Mouse (Mus musculus): ENCODE results near the gene Msmp. TPM values are rescaled to one million over a fixed set of nuclear protein-coding genes. Genes with fewer than 3 reads are reported as not detected.

Gene Msmp
- polyA plus RNA-seq, 1 experiment: 0.23 TPM

DNA sequence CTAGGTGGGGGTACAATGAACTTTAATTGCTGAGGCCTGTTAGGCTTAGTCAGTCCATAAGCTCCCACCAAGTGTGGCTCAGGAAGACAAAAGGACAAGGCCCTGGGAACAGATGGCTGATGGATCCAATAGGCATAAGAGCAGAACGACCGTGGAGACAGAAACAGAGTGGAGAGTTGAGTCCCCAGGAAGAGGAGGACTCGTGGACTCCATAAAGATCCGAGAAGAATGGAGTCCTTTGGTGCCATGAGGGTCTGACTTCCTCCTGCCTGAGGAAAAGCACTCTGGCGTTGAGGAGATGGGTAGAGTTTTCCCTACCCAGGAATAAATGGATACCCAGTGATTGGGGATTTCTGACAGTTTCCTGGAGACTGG is 46.4 kb upstream of the Msmp start:
- Histone ChIP-seq H3K36me3 (ENCODE audit: control insufficient read depth, insufficient read depth, low read length) (no peaks in the 10 kb centered on the region), H3K4me3 (ENCODE audit: extremely low read depth, insufficient read depth, insufficient read length) (no peak overlapping the region), H3K4me1 (ENCODE audit: control insufficient read depth, insufficient read depth, insufficient read length) (no peaks in the 10 kb centered on the region; the same call in 1 of the 2 replicates), H3K27ac (ENCODE audit: insufficient read depth, low read length) (no peak overlapping the region), H3K27me3 (ENCODE audit: control insufficient read depth, insufficient read depth, low read length) (peaks cover 7% of the 10 kb centered on the region)
- 55% methylated on average over 5 of the region's 5 CpGs for WGBS
- no peak for TF ChIP-seq POLR2A (IDR thresholded peaks at IDR 0.05; ENCODE audit: low read depth, low read length)
- no peak for DNase-seq (ENCODE audit: low read depth in 1 of 2, low spot score in 2 of 2)

- TF ChIP-seq POLR2A (IDR thresholded peaks at IDR 0.05; ENCODE audit: low read depth, low read length) (no peak), CTCF (IDR thresholded peaks at IDR 0.05; ENCODE audit: extremely low read depth, insufficient read depth, insufficient read length, insufficient replicate concordance) (peak; percentile 60; the same call in 1 of the 2 replicates)
- no peaks in the 10 kb centered on the region for H3K36me3 ChIP-seq (ENCODE audit: control insufficient read depth, insufficient read depth, low read length)
- peak; percentile 42 to 65 for DNase-seq (ENCODE audit: low read depth in 1 of 2, low spot score in 2 of 2)
- WGBS: 11% methylated on average over 5 of the region's 5 CpGs
- H3K4me1 ChIP-seq (ENCODE audit: control insufficient read depth, insufficient read depth, insufficient read length): no peaks in the 10 kb centered on the region; the same call in 1 of the 2 replicates
- no peak overlapping the region for H3K4me3 ChIP-seq (ENCODE audit: extremely low read depth, insufficient read depth, insufficient read length)
- H3K27me3 ChIP-seq (ENCODE audit: control insufficient read depth, insufficient read depth, low read length): peaks cover 7% of the 10 kb centered on the region
- no peak overlapping the region for H3K27ac ChIP-seq (ENCODE audit: insufficient read depth, low read length)
Observed at GRCm38 (mm10) chr4:43630030-43630581, 45.8 kb upstream of the Msmp start.

DNA sequence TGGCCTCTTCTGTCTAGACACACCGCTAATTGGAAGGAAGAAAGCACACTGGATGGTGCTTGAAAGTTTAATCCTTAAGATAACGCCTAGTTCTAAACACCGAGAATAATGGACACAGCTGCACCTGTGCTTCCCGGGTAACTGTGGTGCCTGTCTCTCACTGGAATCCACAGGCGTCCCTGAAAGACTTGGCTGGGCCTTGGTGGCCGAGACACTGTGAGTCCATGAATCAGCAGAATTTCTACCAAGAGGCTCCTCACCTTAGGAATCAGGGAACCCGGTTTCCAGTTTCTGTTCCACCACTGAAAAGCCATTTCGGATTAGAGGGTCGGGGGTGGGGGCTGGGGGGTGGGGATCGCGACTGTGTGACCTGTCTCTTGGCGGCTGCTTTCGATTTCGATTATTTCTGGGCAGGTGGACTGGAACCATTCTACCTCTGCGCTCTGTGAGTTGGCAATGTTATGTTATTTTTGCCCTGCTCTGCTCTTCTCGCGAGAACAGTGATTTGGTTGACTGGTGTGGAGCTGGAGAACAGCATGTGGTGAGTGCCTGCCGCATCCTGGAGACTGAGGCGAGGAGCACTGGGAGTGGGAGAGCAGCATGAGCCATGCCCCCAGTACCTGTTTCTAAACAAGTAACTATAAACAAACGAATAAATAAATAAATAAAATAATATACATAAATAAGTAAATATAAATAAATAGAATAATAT is 45.0 kb upstream of the Msmp start:
- no peaks in the 10 kb centered on the region; the same call in 1 of the 2 replicates for H3K4me1 ChIP-seq (ENCODE audit: control insufficient read depth, insufficient read depth, insufficient read length)
- H3K27me3 ChIP-seq (ENCODE audit: control insufficient read depth, insufficient read depth, low read length): peaks cover 7% of the 10 kb centered on the region
- no peak overlapping the region for H3K4me3 ChIP-seq (ENCODE audit: extremely low read depth, insufficient read depth, insufficient read length)
- 70% methylated on average over 20 of the region's 20 CpGs for WGBS
- no peak overlapping the region for H3K27ac ChIP-seq (ENCODE audit: insufficient read depth, low read length)
- DNase-seq (ENCODE audit: low read depth in 1 of 2, low spot score in 2 of 2): no peak
- TF ChIP-seq POLR2A (IDR thresholded peaks at IDR 0.05; ENCODE audit: low read depth, low read length) (no peak), CTCF (IDR thresholded peaks at IDR 0.05; ENCODE audit: extremely low read depth, insufficient read depth, insufficient read length, insufficient replicate concordance) (no peak)
- H3K36me3 ChIP-seq (ENCODE audit: control insufficient read depth, insufficient read depth, low read length): no peaks in the 10 kb centered on the region

- no peak for TF ChIP-seq CTCF (IDR thresholded peaks at IDR 0.05; ENCODE audit: extremely low read depth, insufficient read depth, insufficient read length, insufficient replicate concordance)
- TF ChIP-seq POLR2A (IDR thresholded peaks at IDR 0.05; ENCODE audit: low read depth, low read length): no peak
- Histone ChIP-seq H3K4me3 (ENCODE audit: extremely low read depth, insufficient read depth, insufficient read length) (no peak overlapping the region), H3K27me3 (ENCODE audit: control insufficient read depth, insufficient read depth, low read length) (no peaks in the 10 kb centered on the region), H3K27ac (ENCODE audit: insufficient read depth, low read length) (no peak overlapping the region), H3K4me1 (ENCODE audit: control insufficient read depth, insufficient read depth, insufficient read length) (no peaks in the 10 kb centered on the region), H3K36me3 (ENCODE audit: control insufficient read depth, insufficient read depth, low read length) (no peaks in the 10 kb centered on the region)
- DNase-seq (ENCODE audit: low read depth in 1 of 2, low spot score in 2 of 2): no peak
- WGBS: 84% methylated on average over 4 of the region's 4 CpGs
Observed at GRCm38 (mm10) chr4:43620146-43620778, 36.0 kb upstream of the Msmp start.

GRCm38 (mm10) chr4:43613060-43613730 is 28.9 kb upstream of the Msmp start:
- no peaks in the 10 kb centered on the region for H3K27me3 ChIP-seq (ENCODE audit: control insufficient read depth, insufficient read depth, low read length)
- no peaks in the 10 kb centered on the region for H3K36me3 ChIP-seq (ENCODE audit: control insufficient read depth, insufficient read depth, low read length)
- 51% methylated on average over 3 of the region's 3 CpGs for WGBS
- DNase-seq (ENCODE audit: low read depth in 1 of 2, low spot score in 2 of 2): no peak
- TF ChIP-seq POLR2A (IDR thresholded peaks at IDR 0.05; ENCODE audit: low read depth, low read length): no peak
- no peak for TF ChIP-seq CTCF (IDR thresholded peaks at IDR 0.05; ENCODE audit: extremely low read depth, insufficient read depth, insufficient read length, insufficient replicate concordance)
- no peak overlapping the region for H3K4me3 ChIP-seq (ENCODE audit: extremely low read depth, insufficient read depth, insufficient read length)
- no peak overlapping the region for H3K27ac ChIP-seq (ENCODE audit: insufficient read depth, low read length)
- no peaks in the 10 kb centered on the region for H3K4me1 ChIP-seq (ENCODE audit: control insufficient read depth, insufficient read depth, insufficient read length)

GRCm38 (mm10) chr4:43612534-43612933 is 28.2 kb upstream of the Msmp start:
- Histone ChIP-seq H3K4me3 (ENCODE audit: extremely low read depth, insufficient read depth, insufficient read length) (no peak overlapping the region), H3K27me3 (ENCODE audit: control insufficient read depth, insufficient read depth, low read length) (no peaks in the 10 kb centered on the region), H3K4me1 (ENCODE audit: control insufficient read depth, insufficient read depth, insufficient read length) (no peaks in the 10 kb centered on the region), H3K36me3 (ENCODE audit: control insufficient read depth, insufficient read depth, low read length) (no peaks in the 10 kb centered on the region), H3K27ac (ENCODE audit: insufficient read depth, low read length) (no peak overlapping the region)
- WGBS: 45% methylated on average over 10 of the region's 10 CpGs
- TF ChIP-seq POLR2A (IDR thresholded peaks at IDR 0.05; ENCODE audit: low read depth, low read length) (no peak), CTCF (IDR thresholded peaks at IDR 0.05; ENCODE audit: extremely low read depth, insufficient read depth, insufficient read length, insufficient replicate concordance) (no peak)
- DNase-seq (ENCODE audit: low read depth in 1 of 2, low spot score in 2 of 2): no peak
